Mouse (Mus musculus): ENCODE measurements around the gene Olfr828. TPM values are rescaled to one million over a fixed set of nuclear protein-coding genes. Genes with fewer than 3 reads are reported as not detected.

Gene Olfr828
- polyA plus RNA-seq (2014; fragmentation: Illumina TruSeq; extraction: RNeasy Lipid Tissue Mini Kit (QIAGEN cat#74804); ENCODE audit: low read depth, low replicate concordance): not detected

DNA sequence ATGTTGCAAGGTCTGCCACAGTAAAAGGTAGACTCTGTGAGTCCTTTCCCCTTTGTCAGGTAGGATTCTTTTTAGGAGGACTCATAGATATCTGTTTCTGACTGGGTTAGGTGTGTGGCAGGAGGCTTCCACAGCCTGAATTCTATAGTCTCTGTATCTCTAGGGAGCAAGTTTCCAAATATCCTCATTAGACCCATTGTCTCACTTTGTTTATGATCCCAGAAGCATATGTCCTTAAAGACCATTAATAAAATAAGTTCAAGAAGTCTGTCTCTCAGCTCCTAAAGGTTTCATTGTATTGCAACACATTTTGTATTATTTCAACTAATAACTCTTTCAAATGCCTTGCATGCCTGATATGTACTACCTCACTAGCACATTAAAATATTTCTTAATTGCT lies at the start of gene Olfr828:
TSS of gene Olfr828 (minus strand) at position 101 of the 400 bp plus-strand sequence.

DNA sequence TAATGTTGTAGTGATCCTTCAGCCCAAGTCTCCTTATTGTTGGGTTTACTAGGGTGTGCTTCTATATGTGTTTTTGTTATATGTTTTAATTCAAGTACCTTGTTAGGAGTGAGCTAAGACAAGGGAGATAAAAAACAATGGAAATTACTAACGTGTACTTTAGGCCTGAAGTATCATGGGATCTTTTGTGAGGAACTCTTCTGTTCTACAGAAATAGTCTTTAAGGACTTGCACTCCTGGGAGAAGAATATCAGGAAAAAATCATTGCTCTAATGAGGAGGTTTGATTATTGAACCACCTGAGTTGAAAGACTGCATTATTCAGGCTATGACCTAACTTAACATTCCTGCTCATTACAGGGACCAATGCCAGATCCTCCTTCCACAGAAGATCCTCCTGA lies 35.3 kb upstream of the Olfr828 start, which contains the start of gene Olfr829:
TSS of gene Olfr829 (plus strand) at position 301 of the 400 bp plus-strand sequence.

Other genes with a start within 250 kb of the Olfr828 start
- gene Muc16, start 145.0 kb downstream of the Olfr828 start, polyA plus RNA-seq (2014; fragmentation: Illumina TruSeq; extraction: RNeasy Lipid Tissue Mini Kit (QIAGEN cat#74804); ENCODE audit: low read depth, low replicate concordance): 0.74 TPM
- gene Olfr24, start 55.5 kb downstream of the Olfr828 start, polyA plus RNA-seq (2014; fragmentation: Illumina TruSeq; extraction: RNeasy Lipid Tissue Mini Kit (QIAGEN cat#74804); ENCODE audit: low read depth, low replicate concordance): not detected
- not detected for gene Olfr829, start 35.4 kb upstream of the Olfr828 start, polyA plus RNA-seq (2014; fragmentation: Illumina TruSeq; extraction: RNeasy Lipid Tissue Mini Kit (QIAGEN cat#74804); ENCODE audit: low read depth, low replicate concordance)
- not detected for gene Olfr830, start 55.2 kb upstream of the Olfr828 start, polyA plus RNA-seq (2014; fragmentation: Illumina TruSeq; extraction: RNeasy Lipid Tissue Mini Kit (QIAGEN cat#74804); ENCODE audit: low read depth, low replicate concordance)
- not detected for gene Olfr832, start 117.6 kb upstream of the Olfr828 start, polyA plus RNA-seq (2014; fragmentation: Illumina TruSeq; extraction: RNeasy Lipid Tissue Mini Kit (QIAGEN cat#74804); ENCODE audit: low read depth, low replicate concordance)
- gene Olfr834, start 168.5 kb upstream of the Olfr828 start, polyA plus RNA-seq (2014; fragmentation: Illumina TruSeq; extraction: RNeasy Lipid Tissue Mini Kit (QIAGEN cat#74804); ENCODE audit: low read depth, low replicate concordance): not detected
- gene Olfr835, start 213.2 kb upstream of the Olfr828 start, polyA plus RNA-seq (2014; fragmentation: Illumina TruSeq; extraction: RNeasy Lipid Tissue Mini Kit (QIAGEN cat#74804); ENCODE audit: low read depth, low replicate concordance): not detected